Mouse (Mus musculus) frontal cortex, postnatal 14 days (tissue): ENCODE measurements around the gene Rrm2.
"Not testable (repeated sequence)": the region's sequence is repeated elsewhere in the genome, so short reads cannot be mapped to it uniquely, and the experiment has no call there.

ENCODE experiments used
- DNase-seq, 2 experiments: peaks; one replicate each; pipeline ENCODE4 v3.0.0; 2022; ENCODE audit warnings: low spot score in 2 of 2

The Rrm2 gene

GRCm38 (mm10) chr12:24705502-24706263 lies 2.4 kb upstream of the Rrm2 start:
- DNase-seq, result no peak

- no peak for DNase-seq
These were observed 1.1 kb upstream of the Rrm2 start for GRCm38 (mm10) chr12:24706764-24707479.

- DNase-seq, result no peak
These were observed 600 bp upstream of the Rrm2 start for GRCm38 (mm10) chr12:24707480-24707802.

DNA sequence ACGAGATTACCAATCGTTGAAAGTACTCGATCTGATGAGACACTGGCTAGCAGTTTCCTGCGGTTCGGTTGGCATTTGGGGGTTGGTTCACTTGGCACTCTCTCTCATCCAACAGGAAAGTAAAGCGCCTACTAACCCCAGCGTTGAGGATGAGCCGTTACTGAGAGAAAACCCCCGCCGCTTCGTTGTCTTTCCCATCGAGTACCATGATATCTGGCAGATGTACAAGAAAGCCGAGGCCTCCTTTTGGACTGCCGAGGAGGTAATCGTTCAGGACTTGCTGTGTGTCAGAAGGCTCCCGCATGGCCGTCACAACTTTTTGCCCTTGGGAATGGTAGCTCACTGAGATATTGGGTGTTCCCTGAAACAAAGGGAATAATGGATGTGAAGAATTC lies 780 bp downstream of the Rrm2 start:
- no peak for DNase-seq

- DNase-seq, result no peak
These were observed 1.4 kb downstream of the Rrm2 start for GRCm38 (mm10) chr12:24709409-24709808.

- DNase-seq, result no peak
These were observed 1.9 kb downstream of the Rrm2 start for GRCm38 (mm10) chr12:24709831-24710508.

DNA sequence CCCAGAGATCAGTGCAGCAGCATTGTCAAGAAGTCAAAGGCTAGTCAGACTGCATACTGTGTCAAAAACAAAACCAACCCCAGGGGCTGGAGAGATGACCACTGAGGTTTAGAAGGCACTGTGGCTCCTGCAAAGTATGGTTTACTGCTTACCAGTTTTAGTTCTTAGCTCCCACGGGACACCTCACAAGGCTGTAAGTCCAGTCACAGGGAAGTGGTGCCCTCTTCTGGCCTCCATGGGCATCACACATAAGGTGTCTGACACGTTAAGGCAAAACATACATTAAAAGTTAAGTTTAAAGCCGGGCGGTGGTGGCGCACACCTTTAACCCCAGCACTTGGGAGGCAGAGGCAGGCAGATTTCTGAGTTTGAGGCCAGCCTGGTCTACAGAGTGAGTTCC lies 2.6 kb downstream of the Rrm2 start:
- no peak for DNase-seq

GRCm38 (mm10) chr12:24712396-24712795 lies 4.4 kb downstream of the Rrm2 start:
- no peak for DNase-seq

GRCm38 (mm10) chr12:24714579-24715255 lies 6.7 kb downstream of the Rrm2 start:
- DNase-seq, result no peak

GRCm38 (mm10) chr12:24715268-24715896 lies 7.3 kb downstream of the Rrm2 start:
- DNase-seq, result no peak

DNA sequence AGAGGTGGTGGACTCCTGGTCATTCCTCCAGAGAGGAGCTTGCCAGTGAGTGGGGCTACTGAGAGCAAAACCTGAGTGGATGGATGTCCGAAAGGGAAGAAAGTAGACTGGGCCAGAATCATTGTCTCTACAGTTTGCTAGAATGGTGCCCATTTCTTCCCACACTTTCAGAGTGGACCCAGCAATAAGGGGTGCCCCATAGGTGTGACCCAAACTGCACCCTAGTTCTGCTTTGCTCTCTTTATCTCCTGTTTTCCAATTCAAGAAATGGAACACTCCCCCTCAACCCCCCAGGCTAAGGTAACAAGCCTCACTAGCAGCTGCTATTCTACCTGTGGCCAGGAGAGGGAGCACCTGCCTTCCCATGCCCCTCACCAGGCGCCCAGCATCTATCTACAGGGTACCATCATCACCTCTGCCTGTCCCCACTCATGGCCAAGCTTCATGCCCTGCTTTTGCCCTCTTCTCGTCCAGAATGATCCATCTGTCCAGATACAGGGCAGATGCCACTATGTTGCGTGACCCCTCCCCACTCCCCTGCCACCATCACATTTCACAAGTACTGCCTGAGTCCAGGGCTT lies 8.8 kb downstream of the Rrm2 start:
- DNase-seq, result no peak

GRCm38 (mm10) chr12:24723434-24723833 lies 15.4 kb downstream of the Rrm2 start:
- no peak for DNase-seq

GRCm38 (mm10) chr12:24723859-24724258 lies 15.8 kb downstream of the Rrm2 start:
- DNase-seq, result no peak

- DNase-seq, result no peak
These were observed 16.3 kb downstream of the Rrm2 start for GRCm38 (mm10) chr12:24724369-24724768.

DNA sequence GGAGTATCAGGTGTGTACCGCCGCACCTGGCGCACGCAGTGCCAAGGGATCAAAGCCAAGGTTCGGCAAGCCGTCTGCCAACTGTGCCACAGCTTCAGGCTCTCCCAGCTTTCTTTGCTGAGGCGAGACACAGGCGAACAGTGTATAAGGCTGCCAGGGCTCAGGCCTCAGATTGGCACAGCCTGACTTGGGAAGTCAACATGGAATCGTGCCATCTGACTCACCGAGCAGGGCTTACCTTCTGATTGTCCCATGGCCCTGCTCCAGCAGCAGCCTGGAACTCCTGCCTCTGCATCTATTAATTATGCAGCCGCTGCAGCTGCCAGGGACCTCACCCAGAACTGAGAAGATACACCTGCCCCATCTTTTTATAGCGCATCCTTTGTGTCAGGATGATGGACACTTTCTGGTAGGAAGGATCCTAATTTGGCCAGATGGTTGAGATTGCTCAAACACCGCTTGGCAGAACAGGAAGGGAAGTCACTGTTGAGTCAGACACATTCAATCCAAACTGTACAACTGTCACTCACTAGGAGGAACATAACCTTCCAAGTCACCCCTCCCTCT lies 26.9 kb downstream of the Rrm2 start:
- DNase-seq, result no peak

GRCm38 (mm10) chr12:24736956-24737355 lies 28.9 kb downstream of the Rrm2 start:
- DNase-seq, result no peak

DNA sequence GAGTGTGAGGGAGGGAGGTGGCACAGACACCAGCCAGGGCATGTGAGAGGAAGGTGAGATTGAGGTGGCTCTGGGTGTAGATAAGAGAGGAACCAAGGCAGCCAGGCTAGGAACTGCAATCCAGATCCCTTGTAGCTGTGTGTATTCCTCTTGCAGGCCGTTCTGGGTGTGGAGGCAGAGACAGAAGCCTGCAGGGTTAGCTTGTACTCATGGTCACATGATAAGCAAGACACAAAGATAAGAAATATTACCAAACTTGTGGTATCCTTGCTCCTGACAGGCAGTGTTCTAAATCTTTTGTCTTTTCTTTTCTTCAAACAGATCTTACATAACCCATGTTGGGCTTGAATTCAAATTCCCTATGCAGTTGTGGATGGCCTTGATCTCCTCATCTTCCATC lies 31.9 kb downstream of the Rrm2 start:
- DNase-seq, result no peak

DNA sequence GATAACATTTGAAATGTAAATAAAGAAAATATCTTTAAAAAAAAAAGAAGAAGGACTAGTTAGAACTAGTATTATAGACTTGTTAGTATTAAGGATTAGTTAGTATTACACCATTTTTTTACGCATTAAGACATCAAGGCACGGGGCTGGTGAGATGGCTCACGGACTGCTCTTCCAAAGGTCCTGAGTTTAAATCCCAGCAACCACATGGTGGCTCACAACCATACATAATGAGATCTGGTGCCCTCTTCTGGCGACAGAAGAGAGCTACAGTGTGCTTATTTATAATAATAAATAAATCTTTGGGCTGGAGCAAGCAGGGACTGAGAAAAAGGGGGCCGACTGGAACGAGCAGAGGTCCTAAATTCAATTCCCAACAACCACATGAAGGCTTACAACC lies 33.5 kb downstream of the Rrm2 start:
- DNase-seq, result not testable (repeated sequence)

GRCm38 (mm10) chr12:24744309-24744708 lies 36.3 kb downstream of the Rrm2 start:
- DNase-seq, result no peak

DNA sequence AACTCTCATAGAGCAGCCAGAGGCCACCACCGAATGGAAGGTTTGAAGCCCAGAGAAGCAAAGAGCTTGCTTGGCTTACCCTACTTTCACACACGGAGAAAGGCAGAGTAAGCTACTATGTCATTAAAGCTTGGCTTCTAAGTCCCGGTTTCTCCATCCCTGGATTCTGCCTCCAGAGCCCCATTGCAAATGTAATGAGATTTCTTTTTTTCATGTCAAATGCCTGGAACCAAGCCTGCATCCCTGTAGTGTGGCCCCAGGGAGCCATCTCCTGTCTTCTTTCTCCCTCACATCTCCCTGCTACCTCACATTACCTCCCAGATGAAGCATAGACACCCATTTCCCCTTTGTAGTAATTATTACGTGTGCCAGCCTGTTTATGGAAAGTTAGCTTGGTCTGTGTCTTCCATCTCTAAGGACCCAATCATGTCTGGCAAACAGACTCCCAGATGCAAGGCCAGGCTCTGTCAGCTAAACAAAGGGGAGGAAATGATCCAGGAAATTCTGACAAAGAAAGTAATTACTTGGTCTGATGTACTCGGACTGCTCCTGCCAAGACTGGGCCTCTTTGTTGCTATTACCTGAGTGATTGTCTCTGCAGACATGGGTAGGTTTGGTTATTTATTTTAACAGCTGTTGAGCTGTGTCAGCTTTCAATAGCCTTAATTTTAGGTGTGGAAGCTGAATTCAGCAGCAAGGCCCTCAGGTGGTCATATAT lies 38.7 kb downstream of the Rrm2 start:
- no peak for DNase-seq

DNA sequence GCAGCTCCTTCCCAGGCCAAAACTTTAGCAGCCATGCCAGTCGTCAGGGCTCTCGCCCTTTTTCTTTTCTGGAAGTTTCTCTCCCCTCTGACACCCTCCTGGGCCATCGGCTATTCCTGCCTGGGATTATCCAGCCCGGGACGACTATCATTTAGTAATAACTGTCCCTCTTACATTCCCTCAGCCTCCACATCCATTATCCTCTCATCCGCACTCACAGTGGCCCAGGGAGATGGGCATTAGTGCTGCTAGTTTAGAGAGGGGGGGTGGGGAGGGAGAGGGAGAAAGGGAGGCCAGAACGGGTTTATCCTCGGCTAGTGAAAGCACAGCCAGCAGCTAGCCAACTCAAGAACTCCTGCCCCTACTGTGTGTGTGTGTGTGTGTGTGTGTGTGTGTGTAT lies 39.3 kb downstream of the Rrm2 start:
- no peak for DNase-seq
